ENCODE assay signal across 8 mouse cellular contexts in the genomic region with DNA sequence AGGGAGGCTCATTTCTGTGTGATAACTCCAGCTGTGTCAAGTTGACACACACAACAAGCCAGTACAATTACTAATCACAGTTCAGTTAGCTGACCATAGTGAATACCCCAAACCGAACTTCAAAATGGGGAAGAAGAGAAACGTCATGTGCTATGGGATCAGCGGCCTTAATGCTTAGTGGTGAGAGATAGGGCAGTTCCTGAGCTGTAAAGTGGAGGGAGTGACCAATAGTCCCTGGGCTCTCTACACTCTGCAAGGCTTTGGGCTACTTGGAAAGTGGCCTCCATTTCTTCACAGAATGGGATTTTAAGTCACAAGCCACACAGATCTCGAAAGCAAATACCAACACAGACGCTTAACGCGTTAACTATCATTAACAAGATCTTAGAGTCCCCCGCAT. TPM values are rescaled to one million over a fixed set of nuclear protein-coding genes. Genes with fewer than 3 reads are reported as not detected.
DNase-seq lines count a peak whose midpoint lies in the region; ATAC-seq and TF ChIP-seq lines count a peak whose summit lies in the region.

No protein-coding gene starts in this region.

- peak; percentile 4 for DNase-seq in embryo, embryonic 10.5 days (ENCODE audit: low spot score)
- DNase-seq in embryo, embryonic 11 days = no peak
- DNase-seq in 416B (ENCODE audit: low read depth) = peak; percentile 70
- no peak for DNase-seq in forebrain, embryonic 11.5 days (ENCODE audit: low spot score)
- DNase-seq in liver, embryonic 14.5 days (ENCODE audit: low read depth in 3 of 3, low spot score in 3 of 3) = no peak
- no peak for DNase-seq in cerebellum, adult 18-20 months
- no peak for DNase-seq in thymus, adult 18-20 months
- DNase-seq in retina, embryonic 14.5 days (ENCODE audit: low spot score) = no peak

- H3K4me1 ChIP-seq in forebrain, embryonic 11.5 days (replicated peaks; ENCODE audit: control insufficient read depth, insufficient read depth, low read length) = peaks cover 10% of the 10 kb centered on the region; the same call in 1 of the 2 replicates
- peaks cover 2 to 15% of the 10 kb centered on the region in 2 experiments for H3K4me1 ChIP-seq in liver, embryonic 14.5 days (replicated peaks; ENCODE audit: control insufficient read depth in 2 of 2, insufficient read depth in 2 of 2, low read length in 1 of 2)

- 35% methylated on average over 8 of the region's 8 CpGs for WGBS in forebrain, embryonic 11.5 days
- WGBS in liver, embryonic 14.5 days (ENCODE audit: insufficient replicate concordance) = 5% methylated on average over 8 of the region's 8 CpGs

- H3K27ac ChIP-seq in forebrain, embryonic 11.5 days (ENCODE audit: low read depth, low read length) = no peak overlapping the region
- H3K27ac ChIP-seq in liver, embryonic 14.5 days = peak overlapping the region; percentile 11

- no peaks in the 10 kb centered on the region for H3K36me3 ChIP-seq in forebrain, embryonic 11.5 days (ENCODE audit: control insufficient read depth, insufficient read depth, low read length)
- H3K36me3 ChIP-seq in liver, embryonic 14.5 days (replicated peaks; ENCODE audit: control insufficient read depth, insufficient read depth, low read depth) = no peaks in the 10 kb centered on the region

- H3K9me3 ChIP-seq in forebrain, embryonic 11.5 days (ENCODE audit: control insufficient read depth, low read length) = no peaks in the 10 kb centered on the region
- H3K9me3 ChIP-seq in liver, embryonic 14.5 days (ENCODE audit: control insufficient read depth, low read length) = no peaks in the 10 kb centered on the region

- H3K9ac ChIP-seq in forebrain, embryonic 11.5 days (ENCODE audit: low read length) = peak overlapping the region; percentile 91
- H3K9ac ChIP-seq in liver, embryonic 14.5 days (replicated peaks) = peak overlapping the region; percentile 92

- H3K4me3 ChIP-seq in forebrain, embryonic 11.5 days (ENCODE audit: low read depth, low read length) = peak overlapping the region; percentile 94
- H3K4me3 ChIP-seq in liver, embryonic 14.5 days (ENCODE audit: insufficient read depth in 1 of 2, low read depth in 2 of 2, low read length in 2 of 2) = peak overlapping the region; percentile 70 to 95

- no peak for TF ChIP-seq CTCF in liver, embryonic 14.5 days (IDR thresholded peaks at IDR 0.05; ENCODE audit: low read depth)

- ATAC-seq in forebrain, embryonic 11.5 days (replicated peaks; ENCODE audit: low FRiP score) = no peak
- no peak for ATAC-seq in liver, embryonic 14.5 days (ENCODE audit: insufficient read depth)

- H3K4me2 ChIP-seq in forebrain, embryonic 11.5 days (ENCODE audit: low read depth, low read length, severe bottlenecking) = peak overlapping the region; percentile 60
- H3K4me2 ChIP-seq in liver, embryonic 14.5 days (ENCODE audit: low read depth) = peak overlapping the region; percentile 96

- H3K27me3 ChIP-seq in forebrain, embryonic 11.5 days (ENCODE audit: control insufficient read depth, insufficient read depth, low read length) = no peaks in the 10 kb centered on the region
- no peaks in the 10 kb centered on the region for H3K27me3 ChIP-seq in liver, embryonic 14.5 days (ENCODE audit: control insufficient read depth, insufficient read depth, low read length)

- no peak for TF ChIP-seq EP300 in liver, embryonic 14.5 days (IDR thresholded peaks at IDR 0.05; ENCODE audit: low read depth)

RNA-seq across cellular contexts. Expression of gene 0610012G03Rik, which starts 1.0 kb away (rescaled TPM):
- 84.6 and 92.5 TPM in 2 replicates for polyA plus RNA-seq in forebrain, embryonic 11.5 days (2014; fragmentation: Nextera tagmentation; extraction: Ambion mirVana)
- 21.5 and 23.2 TPM in 2 replicates for polyA plus RNA-seq in liver, embryonic 14.5 days (2012; rRNA removed)
- 42.3 and 45.3 TPM in 2 replicates for polyA plus RNA-seq in liver, embryonic 14.5 days (2014; fragmentation: Nextera tagmentation; extraction: Ambion mirVana)

RNA-seq across cellular contexts. Expression of gene Ncbp2, which starts 1.0 kb away (rescaled TPM):
- 146 and 149 TPM in 2 replicates for polyA plus RNA-seq in forebrain, embryonic 11.5 days (2014; fragmentation: Nextera tagmentation; extraction: Ambion mirVana)
- polyA plus RNA-seq in liver, embryonic 14.5 days (2012; rRNA removed) = 10.7 and 25.1 TPM in 2 replicates
- 29.0 and 31.5 TPM in 2 replicates for polyA plus RNA-seq in liver, embryonic 14.5 days (2014; fragmentation: Nextera tagmentation; extraction: Ambion mirVana)

RNA-seq across cellular contexts. Expression of gene Pigz, which starts 13.7 kb away (rescaled TPM):
- 0.97 and 1.1 TPM in 2 replicates for polyA plus RNA-seq in forebrain, embryonic 11.5 days (2014; fragmentation: Nextera tagmentation; extraction: Ambion mirVana)
- 0.15 and 0.31 TPM in 2 replicates for polyA plus RNA-seq in liver, embryonic 14.5 days (2012; rRNA removed)
- polyA plus RNA-seq in liver, embryonic 14.5 days (2014; fragmentation: Nextera tagmentation; extraction: Ambion mirVana) = 0.28 and 0.34 TPM in 2 replicates

RNA-seq across cellular contexts. Expression of gene Senp5, which starts 55.8 kb away (rescaled TPM):
- 13.6 and 15.2 TPM in 2 replicates for polyA plus RNA-seq in forebrain, embryonic 11.5 days (2014; fragmentation: Nextera tagmentation; extraction: Ambion mirVana)
- 3.5 and 4.7 TPM in 2 replicates for polyA plus RNA-seq in liver, embryonic 14.5 days (2012; rRNA removed)
- 2.9 and 3.4 TPM in 2 replicates for polyA plus RNA-seq in liver, embryonic 14.5 days (2014; fragmentation: Nextera tagmentation; extraction: Ambion mirVana)

Comparison
In these comparisons a context has a peak if more than half of its experiments do, and no peak if none do; other contexts are left out.
1. DNase-seq: peak in embryo, embryonic 10.5 days (single experiment) and 416B (single experiment); none in embryo, embryonic 11 days (single experiment), forebrain, embryonic 11.5 days (single experiment), liver, embryonic 14.5 days (0 of 3), cerebellum, adult 18-20 months (0 of 2), thymus, adult 18-20 months (0 of 2) and retina, embryonic 14.5 days (single experiment).